Comparison of ENCODE assay signal across 8 mouse cellular contexts in the genomic region with DNA sequence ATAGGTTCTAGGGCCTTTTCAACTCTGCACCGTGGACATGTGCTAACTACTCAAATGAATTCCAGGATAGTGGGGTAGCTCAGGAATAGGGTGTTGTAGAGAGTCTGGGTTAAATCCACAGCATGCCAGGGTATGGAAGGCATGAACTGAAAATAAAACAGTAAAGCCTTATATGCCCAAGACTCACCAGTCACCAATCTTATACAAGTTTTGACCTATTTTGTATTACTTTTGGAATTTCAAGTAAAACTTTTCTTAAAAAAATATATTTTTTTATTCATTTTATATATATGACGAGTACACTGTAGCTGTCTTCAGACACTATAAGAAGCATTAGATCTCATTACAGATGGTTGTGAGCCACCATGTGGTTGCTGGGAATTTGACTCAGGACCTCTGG. TPM values are rescaled to one million over a fixed set of nuclear protein-coding genes. Genes with fewer than 3 reads are reported as not detected.
A peak's percentile ranks its signal among the peaks of the same experiment; 100 is the strongest.
DNase-seq lines count a peak whose midpoint lies in the region; ATAC-seq lines count a peak whose summit lies in the region.

No protein-coding gene starts in this region.

- H3K9ac ChIP-seq in heart, embryonic 16.5 days (ENCODE audit: low read length) = no peak overlapping the region
- no peak overlapping the region for H3K9ac ChIP-seq in neural tube, embryonic 12.5 days
- no peak overlapping the region for H3K9ac ChIP-seq in limb, embryonic 11.5 days (ENCODE audit: low read length)
- H3K9ac ChIP-seq in stomach, embryonic 16.5 days (ENCODE audit: low read length) = no peak overlapping the region

- H3K9me3 ChIP-seq in heart, embryonic 16.5 days (replicated peaks; ENCODE audit: control insufficient read depth, low read length) = no peaks in the 10 kb centered on the region
- H3K9me3 ChIP-seq in neural tube, embryonic 12.5 days = no peaks in the 10 kb centered on the region
- H3K9me3 ChIP-seq in limb, embryonic 11.5 days (ENCODE audit: control insufficient read depth, low read length) = no peaks in the 10 kb centered on the region
- no peaks in the 10 kb centered on the region for H3K9me3 ChIP-seq in stomach, embryonic 16.5 days (replicated peaks; ENCODE audit: control insufficient read depth, low read length)

- WGBS in heart, embryonic 16.5 days = 56% methylated on average over 2 of the region's 2 CpGs
- 52% methylated on average over 2 of the region's 2 CpGs for WGBS in neural tube, embryonic 12.5 days
- 36% methylated on average over 2 of the region's 2 CpGs for WGBS in limb, embryonic 11.5 days
- 48% methylated on average over 2 of the region's 2 CpGs for WGBS in stomach, embryonic 16.5 days

- 0 out of 2 replicates have a peak overlapping the region, but pooled peaks have one; percentile 28 for H3K27ac ChIP-seq in heart, embryonic 16.5 days (ENCODE audit: low read length)
- H3K27ac ChIP-seq in neural tube, embryonic 12.5 days = no peak overlapping the region
- peak overlapping the region; percentile 22; the same call in 1 of the 2 replicates for H3K27ac ChIP-seq in limb, embryonic 11.5 days (replicated peaks; ENCODE audit: low read depth, low read length)
- no peak overlapping the region for H3K27ac ChIP-seq in stomach, embryonic 16.5 days (ENCODE audit: low read length)

- DNase-seq in heart, postnatal 4 days = no peak
- no peak for DNase-seq in neural tube, embryonic 10.5 days (ENCODE audit: extremely low spot score, low spot score)
- DNase-seq in limb, embryonic 11.5 days (ENCODE audit: low spot score) = no peak
- DNase-seq in adipocyte (ENCODE audit: low spot score) = no peak

- no peaks in the 10 kb centered on the region for H3K27me3 ChIP-seq in heart, embryonic 16.5 days (ENCODE audit: control insufficient read depth, insufficient read depth, low read length)
- no peaks in the 10 kb centered on the region for H3K27me3 ChIP-seq in neural tube, embryonic 12.5 days (replicated peaks)
- H3K27me3 ChIP-seq in limb, embryonic 11.5 days (ENCODE audit: control insufficient read depth, insufficient read depth, low read length) = no peaks in the 10 kb centered on the region
- H3K27me3 ChIP-seq in stomach, embryonic 16.5 days (ENCODE audit: control insufficient read depth, insufficient read depth, low read length) = no peaks in the 10 kb centered on the region

- peak overlapping the region; percentile 64 for H3K4me2 ChIP-seq in heart, embryonic 16.5 days (ENCODE audit: low read depth, low read length)
- 0 out of 2 replicates have a peak overlapping the region, but pooled peaks have one; percentile 7 for H3K4me2 ChIP-seq in neural tube, embryonic 12.5 days (replicated peaks)
- H3K4me2 ChIP-seq in limb, embryonic 11.5 days (ENCODE audit: low read depth, severe bottlenecking) = no peak overlapping the region
- H3K4me2 ChIP-seq in stomach, embryonic 16.5 days (ENCODE audit: low read depth, low read length) = peak overlapping the region; percentile 50

- no peak for ATAC-seq in heart, embryonic 16.5 days (replicated peaks; ENCODE audit: extremely low read depth, insufficient read depth, low FRiP score)
- ATAC-seq in neural tube, embryonic 12.5 days (ENCODE audit: low FRiP score, low read depth) = no peak
- no peak; the same call in 1 of the 2 replicates for ATAC-seq in limb, embryonic 11.5 days (ENCODE audit: insufficient number of reproducible peaks, low FRiP score, low TSS enrichment, low read depth)
- no peak for ATAC-seq in stomach, embryonic 16.5 days (ENCODE audit: insufficient read depth, low FRiP score)
- no peak for ATAC-seq in erythroblast, adult 5-6 weeks (replicated peaks; ENCODE audit: low FRiP score, poor library complexity, severe bottlenecking)

- no peaks in the 10 kb centered on the region for H3K36me3 ChIP-seq in heart, embryonic 16.5 days (ENCODE audit: control insufficient read depth, insufficient read depth)
- 0 out of 2 replicates have a peak, but pooled peaks cover 5% of the 10 kb centered on the region for H3K36me3 ChIP-seq in neural tube, embryonic 12.5 days
- no peaks in the 10 kb centered on the region for H3K36me3 ChIP-seq in limb, embryonic 11.5 days (ENCODE audit: control insufficient read depth, insufficient read depth, low read length)
- no peaks in the 10 kb centered on the region for H3K36me3 ChIP-seq in stomach, embryonic 16.5 days (ENCODE audit: control insufficient read depth, insufficient read depth, low read length)

- H3K4me1 ChIP-seq in heart, embryonic 16.5 days (ENCODE audit: control insufficient read depth, insufficient read depth, low read length) = peaks cover 24% of the 10 kb centered on the region
- H3K4me1 ChIP-seq in neural tube, embryonic 12.5 days = peaks cover 29% of the 10 kb centered on the region
- peaks cover 26% of the 10 kb centered on the region for H3K4me1 ChIP-seq in limb, embryonic 11.5 days (ENCODE audit: control insufficient read depth, insufficient read depth, low read length)
- peaks cover 11% of the 10 kb centered on the region; the same call in 1 of the 2 replicates for H3K4me1 ChIP-seq in stomach, embryonic 16.5 days (ENCODE audit: control insufficient read depth, insufficient read depth, low read length)

- peak overlapping the region; percentile 38 for H3K4me3 ChIP-seq in heart, embryonic 16.5 days (ENCODE audit: low read length)
- no peak overlapping the region for H3K4me3 ChIP-seq in neural tube, embryonic 12.5 days
- no peak overlapping the region for H3K4me3 ChIP-seq in limb, embryonic 11.5 days (ENCODE audit: low read depth, low read length)
- H3K4me3 ChIP-seq in stomach, embryonic 16.5 days (replicated peaks; ENCODE audit: low read length) = peak overlapping the region; percentile 26; the same call in 1 of the 2 replicates

RNA-seq across cellular contexts. Expression of a gene that starts 4.2 kb away (rescaled TPM):
- polyA plus RNA-seq in heart, embryonic 16.5 days (2015; fragmentation: Nextera tagmentation; extraction: Ambion mirVana) = 26.8 and 27.3 TPM in 2 replicates
- 10 to 100 TPM; 27.7 to 29.5 TPM for total RNA-seq in heart, postnatal 4 days (2021)
- 105 and 106 TPM in 2 replicates for polyA plus RNA-seq in neural tube, embryonic 12.5 days (2016; fragmentation: Nextera tagmentation; extraction: Ambion mirVana)
- 67.2 and 79.4 TPM in 2 replicates for polyA plus RNA-seq in limb, embryonic 11.5 days (2014; fragmentation: Nextera tagmentation; extraction: Ambion mirVana)
- 33.2 and 37.4 TPM in 2 replicates for polyA plus RNA-seq in stomach, embryonic 16.5 days (2015; fragmentation: Nextera tagmentation; extraction: Ambion mirVana)
- total RNA-seq in erythroblast, adult 5-6 weeks (2015; ENCODE audit: low replicate concordance) = 7.5 and 9.4 TPM in 2 replicates
- total RNA-seq in erythroblast, adult 5-6 weeks (2017; ENCODE audit: low replicate concordance) = 11.3 and 28.3 TPM in 2 replicates

RNA-seq across cellular contexts. Expression of a gene that starts 21.1 kb away (rescaled TPM):
- polyA plus RNA-seq in heart, embryonic 16.5 days (2015; fragmentation: Nextera tagmentation; extraction: Ambion mirVana) = 16.8 and 19.1 TPM in 2 replicates
- 10 to 100 TPM; 19.2 to 19.8 TPM for total RNA-seq in heart, postnatal 4 days (2021)
- 13.9 and 14.2 TPM in 2 replicates for polyA plus RNA-seq in neural tube, embryonic 12.5 days (2016; fragmentation: Nextera tagmentation; extraction: Ambion mirVana)
- polyA plus RNA-seq in limb, embryonic 11.5 days (2014; fragmentation: Nextera tagmentation; extraction: Ambion mirVana) = 10.0 and 10.3 TPM in 2 replicates
- polyA plus RNA-seq in stomach, embryonic 16.5 days (2015; fragmentation: Nextera tagmentation; extraction: Ambion mirVana) = 16.6 and 18.3 TPM in 2 replicates
- 23.6 and 25.1 TPM in 2 replicates for total RNA-seq in erythroblast, adult 5-6 weeks (2015; ENCODE audit: low replicate concordance)
- 0.84 and 7.8 TPM in 2 replicates for total RNA-seq in erythroblast, adult 5-6 weeks (2017; ENCODE audit: low replicate concordance)

RNA-seq across cellular contexts. Expression of a gene that starts 53.0 kb away (rescaled TPM):
- 0.37 and 1.5 TPM in 2 replicates for polyA plus RNA-seq in heart, embryonic 16.5 days (2015; fragmentation: Nextera tagmentation; extraction: Ambion mirVana)
- total RNA-seq in heart, postnatal 4 days (2021) = not detected
- not detected in 2 replicates for polyA plus RNA-seq in neural tube, embryonic 12.5 days (2016; fragmentation: Nextera tagmentation; extraction: Ambion mirVana)
- 0.64 TPM in 1 of 2 replicates, not detected in the other for polyA plus RNA-seq in limb, embryonic 11.5 days (2014; fragmentation: Nextera tagmentation; extraction: Ambion mirVana)
- 1.0 TPM in 1 of 2 replicates, not detected in the other for polyA plus RNA-seq in stomach, embryonic 16.5 days (2015; fragmentation: Nextera tagmentation; extraction: Ambion mirVana)
- total RNA-seq in erythroblast, adult 5-6 weeks (2015; ENCODE audit: low replicate concordance) = not detected in 2 replicates
- not detected in 2 replicates for total RNA-seq in erythroblast, adult 5-6 weeks (2017; ENCODE audit: low replicate concordance)

Comparison
In these comparisons a context has a peak if more than half of its experiments do, and no peak if none do; other contexts are left out.
1. H3K27ac ChIP-seq: peak in heart, embryonic 16.5 days (single experiment) and limb, embryonic 11.5 days (single experiment); none in neural tube, embryonic 12.5 days (single experiment) and stomach, embryonic 16.5 days (single experiment).
2. H3K4me3 ChIP-seq: peak in heart, embryonic 16.5 days (single experiment) and stomach, embryonic 16.5 days (single experiment); none in neural tube, embryonic 12.5 days (single experiment) and limb, embryonic 11.5 days (single experiment).